Mouse (Mus musculus): ENCODE data around the gene Impdh1.

Gene Impdh1

GRCm38 (mm10) chr6:29213436-29213835 lies 2.7 kb downstream of the Impdh1 start:
- no peak for DNase-seq (ENCODE audit: low read depth, low spot score)

- DNase-seq (ENCODE audit: low read depth, low spot score) = peak; percentile 51
Measured at GRCm38 (mm10) chr6:29211806-29212492, 4.2 kb downstream of the Impdh1 start.

GRCm38 (mm10) chr6:29211146-29211545 lies 5.0 kb downstream of the Impdh1 start:
- DNase-seq (ENCODE audit: low read depth, low spot score) = no peak

- DNase-seq (ENCODE audit: low read depth, low spot score) = no peak
Measured at GRCm38 (mm10) chr6:29210231-29210936, 5.8 kb downstream of the Impdh1 start.

- DNase-seq (ENCODE audit: low read depth, low spot score) = no peak
Measured at GRCm38 (mm10) chr6:29208178-29208577, 8.0 kb downstream of the Impdh1 start.

- DNase-seq (ENCODE audit: low read depth, low spot score) = no peak
Measured at GRCm38 (mm10) chr6:29207017-29207416, 9.1 kb downstream of the Impdh1 start.

GRCm38 (mm10) chr6:29206006-29206405 lies 10.2 kb downstream of the Impdh1 start:
- DNase-seq (ENCODE audit: low read depth, low spot score) = no peak

- no peak for DNase-seq (ENCODE audit: low read depth, low spot score)
Measured at GRCm38 (mm10) chr6:29204932-29205614, 11.1 kb downstream of the Impdh1 start.

GRCm38 (mm10) chr6:29203861-29204585 lies 12.1 kb downstream of the Impdh1 start:
- no peak for DNase-seq (ENCODE audit: low read depth, low spot score)

- no peak for DNase-seq (ENCODE audit: low read depth, low spot score)
Measured at GRCm38 (mm10) chr6:29203096-29203495, 13.1 kb downstream of the Impdh1 start.

GRCm38 (mm10) chr6:29201988-29202387 lies 14.2 kb downstream of the Impdh1 start:
- DNase-seq (ENCODE audit: low read depth, low spot score) = no peak

GRCm38 (mm10) chr6:29201341-29201740 lies 14.8 kb downstream of the Impdh1 start:
- no peak for DNase-seq (ENCODE audit: low read depth, low spot score)

- no peak for DNase-seq (ENCODE audit: low read depth, low spot score)
Measured at GRCm38 (mm10) chr6:29200496-29200895, 15.7 kb downstream of the Impdh1 start.

GRCm38 (mm10) chr6:29199223-29199855 lies 16.8 kb downstream of the Impdh1 start:
- no peak for DNase-seq (ENCODE audit: low read depth, low spot score)

GRCm38 (mm10) chr6:29198309-29199222 lies 17.6 kb downstream of the Impdh1 start:
- DNase-seq (ENCODE audit: low read depth, low spot score) = peak; percentile 76

GRCm38 (mm10) chr6:29195846-29196698 lies 20.1 kb downstream of the Impdh1 start:
- DNase-seq (ENCODE audit: low read depth, low spot score) = no peak

- no peak for DNase-seq (ENCODE audit: low read depth, low spot score)
Measured at GRCm38 (mm10) chr6:29195146-29195545, 21.0 kb downstream of the Impdh1 start.

- no peak for DNase-seq (ENCODE audit: low read depth, low spot score)
Measured at GRCm38 (mm10) chr6:29193961-29194750, 22.0 kb downstream of the Impdh1 start.

GRCm38 (mm10) chr6:29187936-29188335 lies 28.2 kb downstream of the Impdh1 start:
- DNase-seq (ENCODE audit: low read depth, low spot score) = no peak
